Mouse (Mus musculus) left cerebral cortex, postnatal 10 days (tissue): ENCODE measurements around the gene Gm10772. TPM values are rescaled to one million over a fixed set of nuclear protein-coding genes. Genes with fewer than 3 reads are reported as not detected.
"Not testable (repeated sequence)": the region's sequence is repeated elsewhere in the genome, so short reads cannot be mapped to it uniquely, and the experiment has no call there.

Source experiments
- DNase-seq, 2 experiments: peaks; one replicate each; pipeline ENCODE4 v3.0.0; 2021 to 2022; ENCODE audit warnings: low spot score in 2 of 2, mixed read lengths in 1 of 2; ENCODE audit errors: extremely low spot score in 1 of 2
- intact Hi-C: fragments of 180-260 bp; cut with DNase I; formaldehyde crosslinking; loops from one replicate; pipeline ENCODE4 v1.15.1; 2025
- total RNA-seq, 2 experiments: library from RNA; stranded (reverse); gene quantifications; 2 replicates each; pipeline ENCODE4 v1.2.3; 2021

The Gm10772 gene
- total RNA-seq: not detected

DNA sequence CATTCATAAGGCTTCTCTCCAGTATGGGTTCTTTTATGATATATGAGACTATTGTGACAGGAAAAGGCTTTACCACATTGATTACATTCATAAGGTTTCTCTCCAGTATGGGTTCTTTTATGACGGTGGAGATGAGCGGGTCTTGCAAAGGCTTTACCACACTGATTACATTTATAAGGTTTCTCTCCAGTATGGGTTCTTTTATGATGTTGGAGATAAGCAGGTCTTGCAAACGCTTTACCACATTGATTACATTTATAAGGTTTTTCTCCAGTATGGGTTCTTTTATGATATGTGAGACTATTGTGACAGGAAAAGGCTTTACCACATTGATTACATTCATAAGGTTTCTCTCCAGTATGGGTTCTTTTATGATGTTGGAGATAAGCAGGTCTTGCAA lies at the start of gene Gm10772:
Gm10772 (minus strand) TSS at position 101 of the 400 bp plus-strand sequence.
- DNase-seq, intact Hi-C loops: not testable (repeated sequence)

- intact Hi-C loops: not testable (repeated sequence)
Measured at GRCm38 (mm10) chr13:66263914-66264313, 36.5 kb upstream of the Gm10772 start.

DNA sequence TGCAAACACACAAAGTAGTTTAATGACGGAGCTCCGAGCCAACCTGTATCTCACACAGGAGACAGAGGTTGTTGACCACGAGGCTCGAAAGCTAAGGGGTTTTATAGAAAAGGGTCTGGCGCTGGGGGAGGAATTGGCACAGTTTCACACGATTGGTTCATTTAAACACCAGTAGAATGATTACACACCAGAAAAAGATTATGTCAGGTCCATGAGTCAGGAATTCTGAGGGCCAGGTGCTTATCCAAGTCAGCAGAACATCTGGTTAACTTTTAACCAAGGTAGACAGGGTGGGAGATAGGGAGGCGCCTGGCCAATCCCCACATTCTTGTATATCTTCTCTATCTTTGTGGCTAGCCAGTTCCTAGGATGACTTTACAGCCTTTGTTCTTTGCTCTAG lies 35.8 kb upstream of the Gm10772 start:
- intact Hi-C loops: not testable (repeated sequence)

More at GRCm38 (mm10) chr13:66263914-66264313, 36.5 kb upstream of the Gm10772 start:
- not testable (repeated sequence) for DNase-seq

GRCm38 (mm10) chr13:66214349-66214748 lies 13.0 kb downstream of the Gm10772 start:
- DNase-seq: no peak
- intact Hi-C loops: no loop called here

More for the DNA sequence above, 35.8 kb upstream of the Gm10772 start:
- DNase-seq: not testable (repeated sequence)

- DNase-seq, intact Hi-C loops: not testable (repeated sequence)
Measured at GRCm38 (mm10) chr13:66213811-66214210, 13.6 kb downstream of the Gm10772 start.

DNA sequence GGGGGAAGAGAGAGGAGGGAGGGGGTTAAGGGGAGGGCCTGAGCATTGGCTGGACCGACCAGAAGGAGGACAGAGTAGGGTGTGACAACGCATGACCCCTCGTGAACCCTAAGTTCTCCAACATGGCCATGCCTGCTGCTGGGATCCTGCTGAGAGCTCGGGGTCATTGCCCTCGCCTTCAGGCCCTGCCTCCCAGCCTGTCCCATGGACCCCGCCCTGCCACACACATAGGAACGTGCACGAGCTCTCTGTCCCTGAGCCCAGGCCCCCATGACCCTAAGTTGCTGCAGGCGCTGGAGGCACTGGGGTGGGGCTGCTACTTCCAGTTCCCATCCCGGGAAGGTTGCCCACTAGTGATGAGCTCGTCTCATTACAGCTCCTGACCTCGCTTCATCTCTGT lies 48.2 kb downstream of the Gm10772 start:
- intact Hi-C loops, DNase-seq: not testable (repeated sequence)

Other genes starting within 250 kb of the Gm10772 start
- gene Gm10324, start 108.0 kb downstream of the Gm10772 start, total RNA-seq: not detected
- not detected for gene 2410141K09Rik, start 213.5 kb upstream of the Gm10772 start, total RNA-seq